Mouse (Mus musculus): ENCODE data around the gene Dcaf4.

Gene Dcaf4

GRCm38 (mm10) chr12:83520311-83520890, at the start of gene Dcaf4:
Gene Dcaf4 (plus strand): TSS chr12:83520466.
- CTCF ChIA-PET = interaction anchor here (0.6 kb wide), 1 partner anchor 1100 kb away, joined by 3 read pairs; no protein-coding TSS in a partner anchor

- CTCF ChIA-PET = no interaction called here
These were observed 48.5 kb upstream of the Dcaf4 start for GRCm38 (mm10) chr12:83471760-83472159.

GRCm38 (mm10) chr12:83473987-83474600, 46.2 kb upstream of the Dcaf4 start:
- CTCF ChIA-PET = no interaction called here

- CTCF ChIA-PET = no interaction called here
These were observed 44.8 kb upstream of the Dcaf4 start for GRCm38 (mm10) chr12:83475419-83475818.

- CTCF ChIA-PET = no interaction called here
These were observed 44.0 kb upstream of the Dcaf4 start for GRCm38 (mm10) chr12:83476277-83476676.

- CTCF ChIA-PET = no interaction called here
These were observed 41.1 kb upstream of the Dcaf4 start for GRCm38 (mm10) chr12:83479140-83479539.

GRCm38 (mm10) chr12:83479818-83480401, 40.4 kb upstream of the Dcaf4 start:
- CTCF ChIA-PET = no interaction called here

- CTCF ChIA-PET = no interaction called here
These were observed 38.8 kb upstream of the Dcaf4 start for GRCm38 (mm10) chr12:83481439-83481838.

GRCm38 (mm10) chr12:83483653-83484052, 36.6 kb upstream of the Dcaf4 start:
- CTCF ChIA-PET = no interaction called here

- CTCF ChIA-PET = no interaction called here
These were observed 35.2 kb upstream of the Dcaf4 start for GRCm38 (mm10) chr12:83484855-83485745.

GRCm38 (mm10) chr12:83485911-83486670, 34.2 kb upstream of the Dcaf4 start:
- CTCF ChIA-PET = no interaction called here

- CTCF ChIA-PET = no interaction called here
These were observed 33.4 kb upstream of the Dcaf4 start for GRCm38 (mm10) chr12:83486671-83487461.

- CTCF ChIA-PET = no interaction called here
These were observed 32.7 kb upstream of the Dcaf4 start, which contains the start of gene Dpf3 for GRCm38 (mm10) chr12:83487476-83487991. Gene Dpf3 (minus strand): TSS chr12:83487716.

- CTCF ChIA-PET = no interaction called here
These were observed 31.9 kb upstream of the Dcaf4 start for GRCm38 (mm10) chr12:83488211-83488941.

- CTCF ChIA-PET = interaction anchor here (0.6 kb wide), 1 partner anchor 46 kb away, joined by 5 read pairs; no protein-coding TSS in a partner anchor
These were observed 30.5 kb upstream of the Dcaf4 start for GRCm38 (mm10) chr12:83489748-83490147.

- CTCF ChIA-PET = no interaction called here
These were observed 28.7 kb upstream of the Dcaf4 start for GRCm38 (mm10) chr12:83491609-83492008.

- CTCF ChIA-PET = interaction anchor here (0.5 kb wide), 1 partner anchor 10 kb away, joined by 3 read pairs; no protein-coding TSS in a partner anchor
These were observed 27.5 kb upstream of the Dcaf4 start for GRCm38 (mm10) chr12:83492808-83493207.

GRCm38 (mm10) chr12:83494196-83494595, 26.1 kb upstream of the Dcaf4 start:
- CTCF ChIA-PET = no interaction called here

GRCm38 (mm10) chr12:83495248-83495960, 24.9 kb upstream of the Dcaf4 start:
- CTCF ChIA-PET = no interaction called here
